Mouse (Mus musculus) heart, adult 11 months (tissue): ENCODE measurements around the gene Gprin1.

ENCODE experiments used
- DNase-seq: peaks from one replicate; pipeline ENCODE4 v3.0.0; 2022

Gene Gprin1

GRCm38 (mm10) chr13:54759496-54759895 is 9.8 kb upstream of the Gprin1 start:
- no peak for DNase-seq

- no peak for DNase-seq
Observed at GRCm38 (mm10) chr13:54758756-54759470, 9.2 kb upstream of the Gprin1 start.

GRCm38 (mm10) chr13:54758045-54758755 is 8.5 kb upstream of the Gprin1 start:
- peak; percentile 94 for DNase-seq

- DNase-seq: no peak
Observed at GRCm38 (mm10) chr13:54757093-54757830, 7.6 kb upstream of the Gprin1 start.

GRCm38 (mm10) chr13:54756156-54756712 is 6.6 kb upstream of the Gprin1 start:
- no peak for DNase-seq

GRCm38 (mm10) chr13:54755201-54755830 is 5.6 kb upstream of the Gprin1 start:
- no peak for DNase-seq

- DNase-seq: no peak
Observed at GRCm38 (mm10) chr13:54754169-54755080, 4.8 kb upstream of the Gprin1 start.

GRCm38 (mm10) chr13:54753733-54754132 is 4.1 kb upstream of the Gprin1 start:
- no peak for DNase-seq

GRCm38 (mm10) chr13:54752656-54753055 is 3.0 kb upstream of the Gprin1 start:
- DNase-seq: no peak

GRCm38 (mm10) chr13:54750699-54751098 is 1.0 kb upstream of the Gprin1 start:
- no peak for DNase-seq

- peak; percentile 87 for DNase-seq
Observed at GRCm38 (mm10) chr13:54749061-54749863, 412 bp downstream of the Gprin1 start.

- no peak for DNase-seq
Observed at GRCm38 (mm10) chr13:54748721-54749060, 983 bp downstream of the Gprin1 start.

GRCm38 (mm10) chr13:54748190-54748589 is 1.5 kb downstream of the Gprin1 start:
- DNase-seq: no peak

- DNase-seq: no peak
Observed at GRCm38 (mm10) chr13:54746896-54747295, 2.8 kb downstream of the Gprin1 start.

GRCm38 (mm10) chr13:54746110-54746509 is 3.6 kb downstream of the Gprin1 start:
- no peak for DNase-seq

- no peak for DNase-seq
Observed at GRCm38 (mm10) chr13:54738213-54738601, 11.5 kb downstream of the Gprin1 start.

- peak; percentile 90 for DNase-seq
Observed at GRCm38 (mm10) chr13:54737488-54738212, 12.0 kb downstream of the Gprin1 start.

GRCm38 (mm10) chr13:54736931-54737330 is 12.7 kb downstream of the Gprin1 start:
- no peak for DNase-seq

GRCm38 (mm10) chr13:54726131-54726530 is 23.5 kb downstream of the Gprin1 start:
- no peak for DNase-seq

GRCm38 (mm10) chr13:54723143-54723542 is 26.5 kb downstream of the Gprin1 start:
- no peak for DNase-seq
